Mouse (Mus musculus) layer of hippocampus, postnatal 36 days (tissue): Measurements from ENCODE around the gene Zkscan16. TPM values are rescaled to one million over a fixed set of nuclear protein-coding genes. Genes with fewer than 3 reads are reported as not detected.

Experiments used
- DNase-seq, 2 experiments: peaks; one replicate each; pipeline ENCODE4 v3.0.0; 2022
- total RNA-seq, 2 experiments: library from RNA; stranded (reverse); gene quantifications; 2 replicates each; pipeline ENCODE4 v1.2.3; 2021

Zkscan16 gene
- total RNA-seq, 2 experiments from 2014 or later: 43.7 to 45.2 TPM

DNA sequence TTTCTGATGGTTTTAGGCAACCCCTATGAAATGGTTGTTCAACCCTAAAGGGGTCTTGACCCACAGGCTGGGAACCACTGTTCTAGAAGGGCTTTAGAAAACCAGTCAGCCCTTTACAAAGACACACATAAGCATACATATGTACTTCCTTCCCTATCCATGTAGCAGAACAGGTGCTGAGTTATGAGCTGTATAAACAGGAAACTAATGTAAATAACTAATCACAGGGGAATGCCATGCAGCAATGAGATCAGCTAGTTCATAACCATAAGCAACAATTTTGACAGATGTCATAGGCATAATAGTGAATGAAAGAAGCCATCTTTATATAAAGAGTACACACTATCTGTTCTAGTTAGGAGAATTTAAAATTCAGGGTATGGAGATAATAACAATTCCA lies 1.8 kb upstream of the Zkscan16 start:
- DNase-seq: no peak

DNA sequence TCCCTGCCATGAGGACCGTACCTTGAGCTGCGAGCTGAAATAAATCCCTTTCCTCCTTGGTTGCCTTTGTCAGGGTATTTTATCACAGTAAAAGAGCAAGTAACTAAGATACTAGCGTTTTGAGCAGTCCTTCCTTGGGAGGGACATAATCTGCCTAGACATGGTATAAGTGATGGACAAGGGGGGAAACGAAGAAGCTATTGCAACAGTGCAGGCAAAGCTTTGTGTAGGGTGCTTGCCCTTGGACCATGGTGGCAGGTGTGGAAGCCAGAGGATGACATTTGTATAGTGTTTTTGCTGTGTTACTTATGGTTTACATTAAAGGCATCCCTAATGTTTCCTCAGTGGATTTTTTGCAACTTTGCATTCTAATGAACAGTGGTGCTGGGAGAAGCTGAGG lies 486 bp upstream of the Zkscan16 start:
- no peak for DNase-seq

DNA sequence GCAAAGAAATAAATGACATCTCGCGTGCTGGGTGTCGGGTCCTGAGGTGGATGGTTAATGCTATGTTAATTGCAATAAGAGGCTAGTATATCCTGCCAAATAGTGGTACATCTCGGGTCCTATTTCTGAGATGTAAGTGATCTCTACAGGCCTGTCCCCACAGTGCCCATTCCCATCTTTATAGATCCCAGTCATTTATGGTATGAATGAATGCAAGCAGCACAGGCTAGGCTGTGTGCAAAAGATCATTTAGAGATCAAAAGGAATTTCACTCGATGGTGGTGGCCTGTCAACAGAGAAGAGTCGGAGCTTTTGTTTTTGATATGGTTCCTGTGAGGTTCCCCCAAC lies 752 bp downstream of the Zkscan16 start:
- DNase-seq: no peak

DNA sequence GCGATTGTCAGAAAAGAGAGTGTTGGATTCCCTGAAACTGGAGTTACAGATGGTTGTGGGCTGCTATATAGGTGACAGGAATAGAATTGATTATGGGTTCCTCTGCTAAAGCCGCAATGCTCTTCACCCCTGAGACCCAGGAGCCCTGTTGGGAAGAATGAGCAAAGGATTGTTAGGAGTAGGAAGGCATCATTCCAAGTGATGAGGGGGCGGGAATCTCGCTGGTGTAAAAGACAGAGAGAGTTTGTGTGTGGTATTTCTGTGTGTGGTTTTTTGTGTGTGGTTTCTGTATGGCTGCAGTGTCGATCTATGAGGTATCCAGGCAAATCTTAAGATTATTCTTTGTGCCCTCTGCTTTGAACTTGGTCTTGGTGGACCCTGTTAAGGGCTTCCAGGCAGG lies 1.3 kb downstream of the Zkscan16 start:
- DNase-seq: peak in 1 of 2 experiments; percentile 18

DNA sequence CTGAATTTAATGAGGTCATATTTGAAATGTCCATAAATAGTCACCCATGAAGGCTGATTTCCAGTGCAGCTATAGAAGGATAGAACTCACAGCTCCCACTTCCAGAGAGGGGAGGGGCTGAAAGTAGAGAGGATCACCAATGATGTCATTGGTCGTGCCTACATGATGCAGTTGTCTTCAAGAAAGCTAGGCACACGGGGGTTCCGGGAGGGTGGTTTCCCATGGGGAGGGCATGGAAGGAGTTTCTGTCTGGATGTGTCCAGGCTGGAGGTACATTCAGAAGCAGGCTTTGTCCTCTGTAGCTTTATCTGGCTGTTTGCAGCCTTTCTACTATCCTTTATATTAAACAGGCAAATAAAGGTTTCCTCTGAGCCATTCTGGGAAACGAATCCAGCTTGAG lies 5.0 kb downstream of the Zkscan16 start:
- DNase-seq: no peak

DNA sequence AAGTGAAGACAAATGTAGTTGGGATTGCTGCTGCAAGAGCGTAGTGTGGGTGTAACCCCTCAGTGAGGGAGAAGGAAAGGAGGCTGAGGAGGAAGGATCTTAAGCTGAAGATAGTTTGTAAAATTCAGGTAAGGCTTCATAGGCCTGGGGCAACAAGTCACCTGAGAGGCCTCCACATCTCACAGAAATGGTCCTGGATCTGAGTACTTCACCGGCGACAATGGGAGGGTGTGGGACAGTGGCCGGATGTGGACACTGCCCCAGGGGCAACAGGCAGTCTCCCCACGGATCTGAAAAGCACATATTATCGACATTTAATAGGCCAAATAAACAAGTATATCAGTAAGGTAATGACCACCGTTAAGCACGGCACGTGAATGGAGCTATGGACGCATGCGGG lies 9.2 kb downstream of the Zkscan16 start:
- no peak for DNase-seq

DNA sequence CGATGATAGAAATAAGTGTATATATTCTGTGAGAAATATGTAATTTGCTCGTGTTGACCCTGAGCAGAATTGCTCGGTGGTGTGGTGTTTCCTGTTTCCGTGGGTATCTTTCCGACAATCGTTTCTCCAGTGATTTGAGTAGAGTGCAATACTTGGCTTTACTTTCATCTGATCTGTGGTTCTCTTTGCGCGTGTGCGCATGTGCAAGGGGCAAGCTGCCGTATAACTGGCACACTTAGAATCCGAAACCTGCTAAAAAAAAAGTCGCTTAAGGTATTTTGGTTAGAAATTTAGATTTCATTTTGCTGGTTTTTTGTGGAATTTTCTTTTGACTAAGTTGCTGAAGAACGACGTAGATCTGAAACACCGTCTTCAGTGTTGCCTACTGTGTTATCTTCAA lies 18.3 kb downstream of the Zkscan16 start:
- no peak for DNase-seq

DNA sequence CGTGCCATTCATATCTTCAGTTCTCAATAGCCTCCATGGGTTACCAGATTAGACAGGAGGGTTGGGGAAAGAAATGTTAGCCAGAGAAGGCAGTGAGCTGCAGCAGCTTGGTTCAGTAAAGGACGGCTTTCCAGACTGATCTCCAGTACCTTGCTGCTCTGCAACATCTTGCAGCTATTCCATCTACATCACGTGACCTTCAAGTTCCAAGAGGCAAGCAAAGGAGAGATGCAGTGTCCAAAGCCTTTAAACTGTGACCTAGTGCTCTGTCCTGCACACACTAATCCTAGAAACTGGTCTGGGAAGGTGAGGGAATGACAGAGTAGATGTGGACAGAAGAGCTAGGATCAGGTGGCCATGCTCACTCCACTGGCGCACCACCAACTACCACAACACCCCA lies 19.8 kb downstream of the Zkscan16 start:
- DNase-seq: no peak

DNA sequence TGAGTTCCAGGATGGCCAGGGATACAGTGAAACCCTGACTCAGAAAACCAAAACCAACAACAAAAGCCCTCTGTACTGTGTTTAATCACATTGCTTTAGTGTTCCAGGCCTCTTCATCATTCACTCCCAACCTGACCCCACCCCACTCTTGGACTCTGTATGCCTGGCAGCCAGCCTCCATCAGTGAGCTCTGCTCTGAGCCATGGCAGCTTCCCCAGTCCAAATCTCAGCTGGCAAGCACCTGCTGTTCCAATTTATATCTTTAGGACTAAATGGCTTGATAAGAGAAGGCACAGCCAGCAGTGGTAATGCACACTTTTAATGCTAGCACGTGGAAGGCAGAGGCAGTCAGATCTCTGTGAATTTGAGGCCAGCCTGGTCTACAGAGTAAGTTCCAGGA lies 21.7 kb downstream of the Zkscan16 start:
- no peak for DNase-seq

DNA sequence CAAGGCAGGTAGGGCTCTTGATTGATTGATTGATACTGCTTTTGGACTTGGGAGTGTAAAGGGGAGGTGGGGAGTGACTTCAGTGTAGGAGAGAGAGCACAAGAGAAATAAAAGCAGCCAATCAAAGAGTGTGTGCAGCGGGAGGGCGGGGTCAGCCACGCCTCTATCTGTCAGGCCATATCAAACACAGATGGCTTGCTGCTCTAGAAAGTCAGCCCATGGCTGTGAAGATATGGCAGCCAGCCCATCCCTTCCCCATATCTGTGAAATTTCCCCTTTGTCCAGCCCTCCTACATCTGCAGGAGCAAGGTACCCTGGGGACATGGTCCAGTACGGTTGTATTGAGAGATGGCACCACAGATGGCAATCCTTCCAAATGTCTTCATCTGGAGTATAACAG lies 27.2 kb downstream of the Zkscan16 start:
- DNase-seq: no peak

DNA sequence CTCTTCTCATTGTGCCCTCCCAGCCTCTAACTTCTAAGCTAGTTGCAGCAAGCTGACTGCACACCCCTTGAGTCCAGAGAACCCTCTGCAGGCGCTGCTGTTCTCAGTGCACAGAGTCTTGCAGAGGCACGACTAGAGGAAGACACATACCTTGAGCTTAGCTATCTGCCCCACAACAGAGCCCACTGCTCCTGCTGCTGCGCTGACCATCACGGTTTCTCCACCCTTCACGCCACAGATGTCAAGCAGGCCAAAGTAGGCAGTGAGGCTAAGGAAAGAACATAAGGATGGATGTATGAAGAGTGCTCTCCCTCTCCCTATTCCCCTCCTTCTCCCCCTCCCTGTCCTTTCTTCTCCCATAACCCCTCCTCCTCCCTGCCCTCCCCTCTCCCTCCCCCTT lies 32.3 kb downstream of the Zkscan16 start:
- no peak for DNase-seq

DNA sequence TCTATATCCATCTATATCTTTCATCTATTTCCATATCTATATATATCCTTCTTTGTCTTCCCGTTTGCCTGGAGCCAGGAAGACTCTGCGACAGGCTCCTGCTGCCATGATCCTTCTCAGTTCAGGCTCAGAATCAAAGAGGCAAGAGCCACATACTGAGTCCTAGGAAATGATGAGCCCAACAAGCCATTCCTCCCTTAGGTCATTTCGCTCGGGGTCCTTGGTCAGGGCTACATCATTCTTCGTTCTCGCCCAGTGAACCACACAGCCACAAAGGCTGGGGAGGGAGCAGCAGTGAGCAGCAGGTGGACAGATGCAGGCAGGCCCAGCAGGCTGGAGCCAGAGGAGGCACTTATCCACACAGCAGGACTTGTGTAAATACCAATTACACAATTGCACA lies 38.0 kb downstream of the Zkscan16 start:
- DNase-seq: no peak

DNA sequence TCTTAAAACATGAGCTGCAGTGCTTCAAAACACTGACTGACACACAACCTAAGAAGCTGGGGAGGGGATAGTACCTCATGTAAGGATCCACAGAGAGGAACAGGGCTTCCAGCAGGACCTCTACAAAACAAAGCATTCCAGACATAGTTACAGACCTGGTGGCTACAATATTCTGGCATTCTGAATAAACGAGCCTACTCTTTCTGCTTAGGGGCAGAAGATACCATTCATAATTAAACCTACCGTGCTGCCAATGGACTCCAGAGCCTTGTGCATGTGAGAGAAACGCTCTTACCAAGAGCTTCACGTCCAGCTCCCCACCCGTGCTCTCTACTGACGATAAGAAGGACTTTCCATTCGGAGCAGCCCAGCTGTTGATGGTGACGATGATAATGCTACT lies 39.4 kb downstream of the Zkscan16 start:
- no peak for DNase-seq

DNA sequence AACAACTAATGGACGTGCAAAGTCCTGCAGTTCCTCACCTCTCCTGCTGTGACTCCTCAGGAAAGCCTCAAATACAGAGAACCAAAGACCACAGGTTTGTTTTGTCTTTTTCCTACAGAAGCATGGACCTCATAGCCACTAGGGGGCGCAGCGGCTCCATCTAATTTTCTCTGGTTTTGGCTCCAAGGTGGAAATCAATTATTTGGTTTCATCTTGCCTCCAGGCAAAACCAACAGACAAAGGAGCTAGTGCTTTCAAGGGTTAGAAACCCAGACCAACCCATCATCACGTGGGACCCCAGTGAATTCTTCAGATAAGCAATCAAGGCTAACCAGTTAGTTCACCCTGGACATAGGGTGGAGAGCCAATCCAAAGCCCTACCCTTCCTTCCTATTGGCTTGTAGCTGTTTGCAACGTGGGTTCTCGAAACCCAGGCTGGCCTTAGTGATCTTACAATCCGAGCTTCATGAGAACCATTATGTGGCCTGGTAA lies 41.8 kb downstream of the Zkscan16 start:
- peak; percentile 74 to 78 for DNase-seq

DNA sequence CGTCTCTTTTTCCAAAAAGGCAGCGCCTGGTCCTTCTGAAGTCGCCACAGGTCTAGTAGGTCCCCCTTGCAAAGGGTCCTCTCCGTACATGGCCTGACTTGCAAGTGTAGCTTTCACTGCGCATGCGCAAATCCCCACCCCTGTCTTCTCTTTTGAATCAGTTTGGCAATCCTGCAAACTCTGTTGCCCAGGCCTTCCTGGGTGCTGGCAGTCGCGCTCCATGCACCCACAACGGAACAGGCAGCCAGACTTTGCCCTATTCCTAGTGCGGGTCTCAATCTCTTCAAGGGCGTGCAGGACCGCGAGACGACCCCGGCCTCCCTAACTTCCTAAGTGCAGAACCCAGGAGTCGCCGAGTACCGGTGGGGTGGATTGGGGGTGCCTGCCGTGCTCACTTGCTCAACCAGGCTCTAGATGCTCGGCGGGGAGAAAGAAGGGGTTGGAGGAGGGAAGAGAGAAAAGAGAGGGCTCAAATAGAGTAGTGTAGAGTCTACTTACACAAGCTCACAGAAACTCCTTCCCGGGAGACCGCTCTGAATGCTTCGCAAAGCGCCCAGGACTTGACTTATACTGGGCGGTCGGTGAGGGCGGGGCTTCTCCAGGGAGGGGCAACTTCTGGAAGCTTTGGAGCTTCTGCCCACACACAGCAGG lies 43.2 kb downstream of the Zkscan16 start, which contains the start of gene Ptgr1:
Ptgr1 (minus strand) TSS at position 580 of the 651 bp plus-strand sequence.
- peak; percentile 77 to 81 for DNase-seq

DNA sequence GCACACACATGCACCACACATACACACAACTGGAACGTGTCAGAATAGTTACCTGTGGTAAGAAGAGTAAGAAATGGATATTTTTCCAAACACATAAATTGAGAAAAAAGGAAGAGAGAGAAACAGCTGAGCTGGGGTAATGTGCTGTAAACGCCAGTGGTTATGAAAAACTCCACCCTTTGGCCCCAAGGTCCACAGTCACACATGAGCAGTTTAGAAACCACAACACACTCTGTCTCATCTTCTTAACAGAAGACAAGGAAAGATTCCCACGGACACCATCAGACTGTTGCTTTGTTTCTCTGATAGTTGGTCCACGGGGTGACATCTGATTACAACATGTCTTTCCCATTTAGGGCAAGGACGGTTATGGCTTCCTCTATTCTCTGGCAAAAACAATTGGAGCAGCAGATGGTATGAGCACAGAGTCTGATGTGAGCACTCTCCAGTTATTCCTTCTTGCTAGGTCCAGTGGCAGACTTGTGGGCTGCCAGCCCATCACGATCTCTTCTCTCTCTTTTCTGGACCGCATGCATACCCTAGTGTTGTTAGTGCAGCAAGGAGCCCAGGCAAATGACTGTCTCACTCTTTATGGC lies 46.0 kb downstream of the Zkscan16 start:
- no peak for DNase-seq

DNA sequence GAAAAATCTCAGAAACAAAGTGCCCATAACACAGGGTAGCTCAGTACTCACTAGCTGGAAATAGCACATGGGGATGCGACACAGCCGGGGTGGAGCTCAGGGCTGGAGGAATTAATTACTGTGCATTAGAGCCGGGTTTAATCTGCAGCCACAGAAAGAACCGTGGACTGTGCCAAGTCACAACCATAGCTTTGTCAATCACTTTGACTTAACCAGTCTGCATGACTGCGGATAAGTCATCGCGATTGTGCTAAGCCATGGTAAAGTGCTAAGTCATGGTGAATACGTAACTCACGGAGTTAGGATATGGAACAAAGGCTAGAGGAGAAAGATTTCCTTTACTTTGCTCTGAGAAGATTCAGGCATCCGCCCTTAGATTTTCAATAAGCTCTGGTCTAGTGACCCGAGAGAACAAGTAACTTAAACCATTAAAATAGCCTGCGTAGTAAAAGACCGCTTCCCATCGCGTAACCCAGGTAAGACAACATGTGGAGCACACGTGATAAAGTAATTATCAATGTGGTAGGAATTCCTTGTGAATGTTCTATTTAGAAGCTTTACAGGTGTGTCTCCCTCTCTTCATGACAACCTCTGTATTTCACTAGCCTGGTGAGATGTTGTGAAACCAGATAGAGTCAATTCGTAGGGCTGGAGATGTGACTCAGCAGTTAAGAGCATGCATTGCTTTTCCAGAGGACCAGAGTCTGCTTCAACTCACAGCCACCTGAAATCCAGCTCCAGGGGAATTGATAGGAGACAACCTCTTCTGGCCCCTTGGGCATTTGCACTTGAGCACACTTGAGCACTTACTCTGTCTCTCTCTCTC lies 47.4 kb downstream of the Zkscan16 start:
- no peak for DNase-seq

DNA sequence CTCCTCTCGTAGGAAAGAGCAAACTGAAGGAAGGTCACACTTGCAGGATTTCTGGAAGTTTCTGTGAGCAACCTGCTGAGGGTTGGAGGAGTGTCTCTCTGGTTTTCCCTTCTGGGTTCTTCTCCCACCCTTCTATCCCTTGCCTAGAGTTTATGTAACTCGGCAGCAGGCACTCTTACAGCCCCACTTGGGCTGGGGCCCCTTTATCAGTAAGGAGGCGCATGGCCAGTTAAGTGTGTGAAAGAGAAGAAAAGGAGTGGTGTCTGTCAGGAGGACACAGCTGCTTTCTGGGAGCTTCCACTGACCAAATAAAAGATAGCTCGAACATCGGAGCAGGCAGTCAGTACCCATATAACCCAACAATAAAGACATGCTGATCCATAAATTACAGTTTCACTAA lies 48.8 kb downstream of the Zkscan16 start:
- DNase-seq: no peak

DNA sequence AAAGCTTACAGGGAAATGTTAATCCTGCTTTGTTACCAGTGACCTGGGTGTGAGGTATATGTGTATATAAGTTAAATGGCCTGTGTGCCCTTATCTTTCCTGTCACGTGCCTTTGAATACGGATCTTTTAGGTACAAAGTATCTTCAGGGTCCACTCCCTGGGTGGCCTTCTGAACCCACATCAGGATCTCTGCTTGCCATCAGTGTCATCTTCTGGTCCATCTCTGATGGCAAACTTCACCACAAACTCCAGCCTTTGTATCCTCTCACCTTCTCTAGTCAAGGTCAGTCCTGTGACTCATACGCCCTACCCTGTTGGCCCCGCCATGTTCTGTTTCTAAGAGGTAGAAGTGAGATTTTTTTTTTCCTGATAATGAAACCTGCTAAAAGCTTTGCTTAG lies 51.3 kb downstream of the Zkscan16 start, which contains the start of gene Dnajc25:
Dnajc25 (plus strand) TSS at position 301 of the 400 bp plus-strand sequence.
- DNase-seq: no peak

DNA sequence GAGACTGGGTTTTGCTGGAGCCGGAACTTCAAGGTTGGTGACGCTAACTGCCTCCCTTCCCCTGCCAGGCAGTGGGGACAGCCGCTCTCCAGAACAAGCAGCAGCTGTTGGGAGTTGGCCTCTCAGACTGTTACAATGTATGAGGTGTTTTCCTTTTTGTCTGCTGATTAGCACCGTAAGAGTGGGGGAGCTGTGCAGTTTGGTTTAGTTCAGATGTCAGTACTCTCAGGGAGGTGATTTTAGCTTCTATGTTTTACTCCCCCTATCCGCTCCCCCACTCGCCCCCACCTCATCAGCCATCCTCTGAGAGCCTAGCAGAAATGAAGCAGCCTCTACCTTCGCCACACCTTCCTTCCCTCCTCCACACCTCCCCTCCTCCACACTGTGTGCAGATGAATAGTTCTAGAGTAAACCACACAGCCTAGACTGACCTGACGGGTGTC lies 51.8 kb downstream of the Zkscan16 start:
- DNase-seq: no peak

DNA sequence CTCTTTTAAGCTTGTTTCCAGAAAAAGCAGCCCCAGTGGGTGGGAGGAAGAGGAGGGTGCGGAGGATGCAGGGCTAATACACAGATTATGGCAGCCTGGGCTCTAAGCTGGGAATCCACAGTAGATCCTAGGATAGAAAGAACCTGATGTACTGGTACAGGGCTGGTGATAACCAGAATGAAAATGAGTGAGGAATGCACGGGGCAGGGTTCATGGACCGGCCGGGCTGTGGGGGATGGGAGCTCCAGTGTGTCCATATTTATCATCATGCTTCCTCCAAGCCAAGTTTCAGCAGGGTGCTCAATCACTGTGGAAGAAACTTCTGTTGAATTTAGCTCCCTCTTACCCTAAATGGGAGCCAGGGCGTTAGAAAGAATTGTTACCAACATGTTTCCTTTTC lies 53.7 kb downstream of the Zkscan16 start:
- DNase-seq: no peak

DNA sequence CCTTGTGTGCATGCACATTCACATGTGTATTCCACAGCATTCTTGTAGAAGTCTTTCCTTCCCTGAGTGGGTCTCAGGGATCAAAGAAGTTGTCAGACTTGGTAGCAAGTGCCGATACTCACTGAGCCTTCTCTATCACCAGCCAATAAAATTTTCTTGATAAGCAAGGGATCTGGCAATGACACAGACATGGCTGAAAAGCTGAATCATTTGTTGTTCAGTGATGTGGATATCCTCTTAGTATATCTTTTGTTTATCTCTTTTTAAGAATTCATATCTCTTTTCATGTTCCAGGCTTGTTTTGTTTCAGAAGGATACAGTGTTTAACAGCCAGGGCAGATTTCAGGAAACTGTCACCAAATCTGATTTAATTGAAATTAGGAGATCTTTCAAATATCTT lies 55.3 kb downstream of the Zkscan16 start:
- no peak for DNase-seq

DNA sequence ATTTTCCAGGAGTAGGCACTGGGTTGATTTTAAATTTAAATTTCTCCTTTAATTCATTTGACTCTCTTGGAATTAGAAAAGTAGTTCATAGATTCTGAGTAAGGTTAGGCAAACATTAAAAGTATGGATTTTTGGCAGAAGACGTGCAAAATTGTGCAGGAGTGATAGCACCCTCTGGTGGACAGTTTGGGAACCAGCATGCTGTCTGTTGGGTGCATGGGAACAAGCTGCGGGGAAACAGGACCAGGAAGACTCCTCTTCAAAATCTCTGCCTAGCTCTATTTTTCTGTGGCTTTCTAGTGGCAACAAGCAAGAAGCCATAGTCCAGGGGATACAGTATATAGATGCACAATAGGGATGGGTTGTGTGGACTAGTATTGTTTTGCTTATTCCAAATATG lies 56.3 kb downstream of the Zkscan16 start:
- peak; percentile 68 to 71 for DNase-seq

DNA sequence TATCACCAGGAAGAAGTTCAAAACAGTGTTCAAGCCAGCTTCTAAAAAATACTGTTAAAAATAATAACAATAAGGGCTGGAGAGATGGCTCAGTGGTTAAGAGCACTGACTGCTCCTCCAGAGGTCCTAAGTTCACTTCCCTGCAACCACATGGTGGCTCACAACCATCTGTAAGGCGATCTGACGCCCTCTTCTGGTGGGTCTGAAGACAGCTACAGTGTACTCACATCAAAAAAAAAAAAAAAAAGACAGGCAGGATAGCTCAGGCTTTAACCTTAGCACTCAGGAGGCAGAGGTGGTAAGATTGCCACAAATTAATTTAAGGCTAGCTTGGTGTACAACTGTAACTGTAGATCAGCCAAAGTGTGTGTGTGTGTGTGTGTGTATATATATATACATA lies 57.2 kb downstream of the Zkscan16 start:
- DNase-seq: no peak
